Mouse (Mus musculus) lung, embryonic 16.5 days (tissue): ENCODE data around the gene Tnfsfm13. TPM values are rescaled to one million over a fixed set of nuclear protein-coding genes. Genes with fewer than 3 reads are reported as not detected.

Experiments
- ATAC-seq: fragments of 200-750 bp; cut with Nextera tagmentation; 2 replicates; pipeline ENCODE4 v1.8.0; 2017; ENCODE audit warnings: low read depth, mild to moderate bottlenecking, moderate library complexity
- H3K27ac ChIP-seq: fragments of 300-500 bp; sonication (generic); 2 replicates; pipeline ENCODE4 v1.5.1; 2014; ENCODE audit warnings: mild to moderate bottlenecking, control low read depth, low read length
- H3K27me3 ChIP-seq: fragments of 300-500 bp; sonication (generic); 2 replicates; pipeline ENCODE4 v1.6.1; 2014; ENCODE audit warnings: low read depth, low read length, mixed read lengths; ENCODE audit not compliant: control insufficient read depth, insufficient read depth
- H3K36me3 ChIP-seq: fragments of 300-500 bp; sonication (generic); 2 replicates; pipeline ENCODE4 v1.6.1; 2014; ENCODE audit warnings: low read length; ENCODE audit not compliant: control insufficient read depth, insufficient read depth
- H3K4me1 ChIP-seq: fragments of 300-500 bp; sonication (generic); replicated peaks from 2 replicates; pipeline ENCODE4 v1.6.1; 2014; ENCODE audit warnings: low read length, mixed read lengths; ENCODE audit not compliant: control insufficient read depth, insufficient read depth
- H3K4me2 ChIP-seq: fragments of 300-500 bp; sonication (generic); 2 replicates; pipeline ENCODE4 v1.6.1; 2014; ENCODE audit warnings: low read depth, low read length, control low read depth
- H3K4me3 ChIP-seq: fragments of 300-500 bp; sonication (generic); 2 replicates; pipeline ENCODE4 v1.5.1; 2014; ENCODE audit warnings: mild to moderate bottlenecking, low read length, control low read depth
- H3K9ac ChIP-seq: fragments of 300-500 bp; sonication (generic); 2 replicates; pipeline ENCODE4 v1.6.1; 2014; ENCODE audit warnings: low read length, control low read depth
- H3K9me3 ChIP-seq: fragments of 300-500 bp; sonication (generic); 2 replicates; pipeline ENCODE4 v1.6.1; 2016; ENCODE audit warnings: low read length; ENCODE audit not compliant: control insufficient read depth
- WGBS: fragments of 180-500 bp; shearing (Covaris S2); extraction: QIAGEN DNeasy Blood & Tissue Kit; methylation state at CpG from one replicate; pipeline ENCODE4 v1.1.7; 2014; 5-methylcytosine and 5-hydroxymethylcytosine counted together
- microRNA counts: library from miRNA; unstranded; fragments of <30 nt; microRNA quantifications from one replicate; lab custom pipeline; 2016
- microRNA-seq: library from miRNA; unstranded; fragments of <30 nt; microRNA quantifications from one replicate; pipeline ENCODE4, GENCODE M21; 2016
- polyA plus RNA-seq: library from polyadenylated mRNA; unstranded; fragments of >200 nt; fragmentation: Nextera tagmentation; extraction: Ambion mirVana; gene quantifications from 2 replicates; pipeline ENCODE4 v1.2.1, GENCODE M21; 2015

Gene Tnfsfm13
- polyA plus RNA-seq, 1 experiment from 2014 or later, result 5.0 TPM

- no peak overlapping the region for H3K4me3 ChIP-seq
- H3K9me3 ChIP-seq, result no peaks in the 10 kb centered on the region
- H3K36me3 ChIP-seq, result peaks cover 50% of the 10 kb centered on the region
- no peak overlapping the region for H3K27ac ChIP-seq
- H3K9ac ChIP-seq, result no peak overlapping the region
- H3K4me2 ChIP-seq, result no peak overlapping the region
- ATAC-seq, result no peak
- WGBS, result 58% methylated on average over 5 of the region's 5 CpGs
- H3K4me1 ChIP-seq, result peaks cover 12% of the 10 kb centered on the region
- H3K27me3 ChIP-seq, result no peaks in the 10 kb centered on the region
Measured at GRCm38 (mm10) chr11:69653399-69653798, 42.5 kb downstream of the Tnfsfm13 start.

- Histone ChIP-seq H3K27ac (no peak overlapping the region), H3K4me2 (no peak overlapping the region), H3K9me3 (no peaks in the 10 kb centered on the region), H3K27me3 (no peaks in the 10 kb centered on the region), H3K36me3 (peaks cover 70% of the 10 kb centered on the region), H3K9ac (no peak overlapping the region), H3K4me3 (no peak overlapping the region), H3K4me1 (no peaks in the 10 kb centered on the region)
- ATAC-seq, result no peak
- WGBS, result 91% methylated on average over 5 of the region's 5 CpGs
Measured at GRCm38 (mm10) chr11:69645860-69646259, 50.0 kb downstream of the Tnfsfm13 start.

GRCm38 (mm10) chr11:69635471-69635870, 60.4 kb downstream of the Tnfsfm13 start:
- Histone ChIP-seq H3K27ac (no peak overlapping the region), H3K9ac (no peak overlapping the region), H3K4me1 (peaks cover 27% of the 10 kb centered on the region), H3K27me3 (no peaks in the 10 kb centered on the region), H3K4me2 (0 out of 2 replicates have a peak overlapping the region, but pooled peaks have one; percentile 3), H3K4me3 (0 out of 2 replicates have a peak overlapping the region, but pooled peaks have one; percentile 0), H3K36me3 (peaks cover 11% of the 10 kb centered on the region), H3K9me3 (no peaks in the 10 kb centered on the region)
- ATAC-seq, result no peak
- WGBS, result 56% methylated on average over 3 of the region's 3 CpGs

- Histone ChIP-seq H3K4me1 (peaks cover 27% of the 10 kb centered on the region), H3K9ac (peak overlapping the region; percentile 98), H3K36me3 (no peaks in the 10 kb centered on the region; the same call in 1 of the 2 replicates), H3K4me2 (peak overlapping the region; percentile 66), H3K4me3 (peak overlapping the region; percentile 99), H3K27me3 (no peaks in the 10 kb centered on the region), H3K9me3 (no peaks in the 10 kb centered on the region), H3K27ac (peak overlapping the region; percentile 98)
- WGBS, result 0% methylated on average over 39 of the region's 50 CpGs
- peak; percentile 78 for ATAC-seq
Measured at GRCm38 (mm10) chr11:69633128-69633866, 62.6 kb downstream of the Tnfsfm13 start.

MicroRNA genes within 50 kb of the gene (microRNA counts, 519-probe panel; counts per million panel counts)
- microRNA mmu-miR-1934 (lab: Ali Mortazavi, UCI) (not detected), microRNA mmu-miR-467f (lab: Ali Mortazavi, UCI) (2,644 counts per million, percentile 48 among the panel's probes with 10 or more counts)

Small RNA genes lying within 50 kb of the gene (microRNA-seq; reads per million reads assigned to microRNA genes)
- 4.0 reads per million, percentile 15 among the genes with 10 or more reads in this experiment for gene Mir1934
- gene Mir467f, result not detected

Other genes with a start within 250 kb of the Tnfsfm13 start
- 1.9 TPM in 2 replicates for gene Dnah2, start 147.0 kb downstream of the Tnfsfm13 start, polyA plus RNA-seq
- 5.6 and 5.7 TPM in 2 replicates for gene Efnb3, start 135.9 kb downstream of the Tnfsfm13 start, polyA plus RNA-seq
- 26.2 and 29.2 TPM in 2 replicates for gene Wrap53, start 115.8 kb downstream of the Tnfsfm13 start, polyA plus RNA-seq
- 141 and 154 TPM in 2 replicates for gene Trp53, start 115.7 kb downstream of the Tnfsfm13 start, polyA plus RNA-seq
- gene Atp1b2, start 90.2 kb downstream of the Tnfsfm13 start, polyA plus RNA-seq, result 10.5 and 12.7 TPM in 2 replicates
- gene Shbg, start 78.2 kb downstream of the Tnfsfm13 start, polyA plus RNA-seq, result 0.15 TPM in 1 of 2 replicates, not detected in the other
- gene Sat2, start 74.1 kb downstream of the Tnfsfm13 start, polyA plus RNA-seq, result 15.2 and 19.2 TPM in 2 replicates
- 22.2 and 22.6 TPM in 2 replicates for gene Fxr2, start 63.1 kb downstream of the Tnfsfm13 start, polyA plus RNA-seq
- gene Sox15, start 40.8 kb downstream of the Tnfsfm13 start, polyA plus RNA-seq, result 0.54 TPM in 1 of 2 replicates, not detected in the other
- gene Mpdu1, start 33.5 kb downstream of the Tnfsfm13 start, polyA plus RNA-seq, result 65.5 and 71.0 TPM in 2 replicates
- gene Cd68, start 29.9 kb downstream of the Tnfsfm13 start, polyA plus RNA-seq, result 19.2 and 19.4 TPM in 2 replicates
- gene Eif4a1, start 23.7 kb downstream of the Tnfsfm13 start, polyA plus RNA-seq, result 539 and 624 TPM in 2 replicates
- 69.3 and 70.6 TPM in 2 replicates for gene Senp3, start 14.0 kb downstream of the Tnfsfm13 start, polyA plus RNA-seq
- 0.89 and 1.2 TPM in 2 replicates for gene Tnfsf13, start 10.3 kb downstream of the Tnfsfm13 start, polyA plus RNA-seq
- gene Tnfsf12, start 249 bp downstream of the Tnfsfm13 start, polyA plus RNA-seq, result 10.6 and 12.8 TPM in 2 replicates
- gene Polr2a, start 62.5 kb upstream of the Tnfsfm13 start, polyA plus RNA-seq, result 24.1 and 25.3 TPM in 2 replicates
- 0.36 and 0.64 TPM in 2 replicates for gene Slc35g3, start 65.9 kb upstream of the Tnfsfm13 start, polyA plus RNA-seq
- gene Zbtb4, start 69.8 kb upstream of the Tnfsfm13 start, polyA plus RNA-seq, result 3.5 and 4.9 TPM in 2 replicates
- 18.6 and 20.7 TPM in 2 replicates for gene Chrnb1, start 99.8 kb upstream of the Tnfsfm13 start, polyA plus RNA-seq
- gene Fgf11, start 105.8 kb upstream of the Tnfsfm13 start, polyA plus RNA-seq, result 1.0 and 1.7 TPM in 2 replicates
- 6.5 and 8.6 TPM in 2 replicates for gene Tmem102, start 109.5 kb upstream of the Tnfsfm13 start, polyA plus RNA-seq
- gene Gm39566, start 119.2 kb upstream of the Tnfsfm13 start, polyA plus RNA-seq, result not detected in 2 replicates
- gene Spem2, start 122.4 kb upstream of the Tnfsfm13 start, polyA plus RNA-seq, result not detected in 2 replicates
- gene Spem1, start 126.1 kb upstream of the Tnfsfm13 start, polyA plus RNA-seq, result not detected in 2 replicates
- gene Nlgn2, start 141.7 kb upstream of the Tnfsfm13 start, polyA plus RNA-seq, result 4.4 and 5.0 TPM in 2 replicates
- 443 and 452 TPM in 2 replicates for gene Tmem256, start 142.4 kb upstream of the Tnfsfm13 start, polyA plus RNA-seq
- 115 and 137 TPM in 2 replicates for gene Plscr3, start 150.3 kb upstream of the Tnfsfm13 start, polyA plus RNA-seq
- gene Tnk1, start 162.6 kb upstream of the Tnfsfm13 start, polyA plus RNA-seq, result 10.8 and 11.8 TPM in 2 replicates
- gene Tmem95, start 181.9 kb upstream of the Tnfsfm13 start, polyA plus RNA-seq, result not detected in 2 replicates
- gene Kctd11, start 185.3 kb upstream of the Tnfsfm13 start, polyA plus RNA-seq, result 10.9 and 11.4 TPM in 2 replicates
- 2.1 and 3.8 TPM in 2 replicates for gene Acap1, start 199.4 kb upstream of the Tnfsfm13 start, polyA plus RNA-seq
- 7.9 and 8.6 TPM in 2 replicates for gene 2810408A11Rik, start 204.9 kb upstream of the Tnfsfm13 start, polyA plus RNA-seq
- 5.7 and 6.4 TPM in 2 replicates for gene Neurl4, start 205.0 kb upstream of the Tnfsfm13 start, polyA plus RNA-seq
- gene Gps2, start 217.8 kb upstream of the Tnfsfm13 start, polyA plus RNA-seq, result 85.1 and 87.8 TPM in 2 replicates
- gene Eif5a, start 225.9 kb upstream of the Tnfsfm13 start, polyA plus RNA-seq, result 1,390 and 1,410 TPM in 2 replicates
- gene Ybx2, start 239.7 kb upstream of the Tnfsfm13 start, polyA plus RNA-seq, result 2.7 and 4.9 TPM in 2 replicates